Mouse (Mus musculus): ENCODE data around the gene Eif2b1.
A peak's percentile ranks its signal among the peaks of the same experiment; 100 is the strongest.
"Not testable (repeated sequence)": the region's sequence is repeated elsewhere in the genome, so short reads cannot be mapped to it uniquely, and the experiment has no call there.

Eif2b1 gene

GRCm38 (mm10) chr5:124551349-124552093 is 27.4 kb downstream of the Eif2b1 start:
- DNase-seq (ENCODE audit: low read depth, low spot score): peak; percentile 59

- DNase-seq (ENCODE audit: low read depth, low spot score): not testable (repeated sequence)
These were observed 28.2 kb downstream of the Eif2b1 start for GRCm38 (mm10) chr5:124550737-124551136.

- DNase-seq (ENCODE audit: low read depth, low spot score): no peak
These were observed 37.3 kb downstream of the Eif2b1 start for GRCm38 (mm10) chr5:124541602-124541973.

GRCm38 (mm10) chr5:124540905-124541601 is 37.9 kb downstream of the Eif2b1 start:
- peak; percentile 28 for DNase-seq (ENCODE audit: low read depth, low spot score)

GRCm38 (mm10) chr5:124540383-124540786 is 38.5 kb downstream of the Eif2b1 start, which contains the start of gene Tmed2:
TSS of gene Tmed2 (plus strand) at chr5:124540695.
- DNase-seq (ENCODE audit: low read depth, low spot score): peak; percentile 97

- DNase-seq (ENCODE audit: low read depth, low spot score): no peak
These were observed 39.0 kb downstream of the Eif2b1 start for GRCm38 (mm10) chr5:124539905-124540304.

- peak; percentile 84 for DNase-seq (ENCODE audit: low read depth, low spot score)
These were observed 39.8 kb downstream of the Eif2b1 start for GRCm38 (mm10) chr5:124538813-124539792.

GRCm38 (mm10) chr5:124536776-124537175 is 42.2 kb downstream of the Eif2b1 start:
- DNase-seq (ENCODE audit: low read depth, low spot score): peak; percentile 62

- DNase-seq (ENCODE audit: low read depth, low spot score): no peak
These were observed 43.9 kb downstream of the Eif2b1 start for GRCm38 (mm10) chr5:124535016-124535415.

GRCm38 (mm10) chr5:124532451-124532850 is 46.5 kb downstream of the Eif2b1 start:
- peak; percentile 71 for DNase-seq (ENCODE audit: low read depth, low spot score)

GRCm38 (mm10) chr5:124531583-124531930 is 47.4 kb downstream of the Eif2b1 start:
- DNase-seq (ENCODE audit: low read depth, low spot score): no peak

- peak; percentile 71 for DNase-seq (ENCODE audit: low read depth, low spot score)
These were observed 48.0 kb downstream of the Eif2b1 start, which contains the start of gene Rilpl1 for GRCm38 (mm10) chr5:124530655-124531582. TSS of gene Rilpl1 (minus strand) at chr5:124531391.

- DNase-seq (ENCODE audit: low read depth, low spot score): no peak
These were observed 49.2 kb downstream of the Eif2b1 start for GRCm38 (mm10) chr5:124529697-124530096.

GRCm38 (mm10) chr5:124529191-124529651 is 49.7 kb downstream of the Eif2b1 start:
- DNase-seq (ENCODE audit: low read depth, low spot score): no peak

- DNase-seq (ENCODE audit: low read depth, low spot score): no peak
These were observed 50.1 kb downstream of the Eif2b1 start for GRCm38 (mm10) chr5:124528791-124529190.

- no peak for DNase-seq (ENCODE audit: low read depth, low spot score)
These were observed 50.6 kb downstream of the Eif2b1 start for GRCm38 (mm10) chr5:124528351-124528750.

- no peak for DNase-seq (ENCODE audit: low read depth, low spot score)
These were observed 54.0 kb downstream of the Eif2b1 start for GRCm38 (mm10) chr5:124524943-124525342.

GRCm38 (mm10) chr5:124523032-124523431 is 55.9 kb downstream of the Eif2b1 start:
- DNase-seq (ENCODE audit: low read depth, low spot score): peak; percentile 49

- DNase-seq (ENCODE audit: low read depth, low spot score): no peak
These were observed 57.3 kb downstream of the Eif2b1 start for GRCm38 (mm10) chr5:124521588-124521987.
